Mouse (Mus musculus) hindbrain, embryonic 16.5 days (tissue): ENCODE data around the gene Ubn1. TPM values are rescaled to one million over a fixed set of nuclear protein-coding genes. Genes with fewer than 3 reads are reported as not detected.
A peak's percentile ranks its signal among the peaks of the same experiment; 100 is the strongest.

Experiments
- ATAC-seq: fragments of 200-750 bp; cut with Nextera tagmentation; 2 replicates; pipeline ENCODE4 v1.8.0; 2017; ENCODE audit warnings: moderate TSS enrichment, moderate library complexity
- H3K27ac ChIP-seq: fragments of 300-500 bp; sonication (generic); 2 replicates; pipeline ENCODE4 v1.5.1; 2014; ENCODE audit warnings: low read depth, mild to moderate bottlenecking, control low read depth, low read length, moderate library complexity
- H3K27me3 ChIP-seq: fragments of 300-500 bp; sonication (generic); replicated peaks from 2 replicates; pipeline ENCODE4 v1.6.1; 2014; ENCODE audit warnings: low read length; ENCODE audit not compliant: control insufficient read depth, insufficient read depth
- H3K36me3 ChIP-seq: fragments of 300-500 bp; sonication (generic); 2 replicates; pipeline ENCODE4 v1.6.1; 2014; ENCODE audit warnings: mild to moderate bottlenecking, low read length, moderate library complexity, mixed read lengths; ENCODE audit not compliant: control insufficient read depth, insufficient read depth
- H3K4me1 ChIP-seq: fragments of 300-500 bp; sonication (generic); 2 replicates; pipeline ENCODE4 v1.6.1; 2014; ENCODE audit warnings: low read depth, low read length; ENCODE audit not compliant: control insufficient read depth, insufficient read depth
- H3K4me2 ChIP-seq: fragments of 300-500 bp; sonication (generic); 2 replicates; pipeline ENCODE4 v1.6.1; 2014; ENCODE audit warnings: mild to moderate bottlenecking, low read length, control low read depth, moderate library complexity
- H3K4me3 ChIP-seq: fragments of 300-500 bp; sonication (generic); 2 replicates; pipeline ENCODE4 v1.5.1; 2014; ENCODE audit warnings: mild to moderate bottlenecking, low read length, control low read depth, moderate library complexity
- H3K9ac ChIP-seq: fragments of 300-500 bp; sonication (generic); 2 replicates; pipeline ENCODE4 v1.6.1; 2014; ENCODE audit warnings: low read depth, mild to moderate bottlenecking, control low read depth, low read length, moderate library complexity
- H3K9me3 ChIP-seq: fragments of 300-500 bp; sonication (generic); 2 replicates; pipeline ENCODE4 v1.6.1; 2014; ENCODE audit warnings: mild to moderate bottlenecking, low read length, moderate library complexity; ENCODE audit not compliant: control insufficient read depth
- WGBS: fragments of 180-500 bp; shearing (Covaris S2); extraction: QIAGEN DNeasy Blood & Tissue Kit; methylation state at CpG from one replicate; pipeline ENCODE4 v1.1.7; 2014; 5-methylcytosine and 5-hydroxymethylcytosine counted together
- polyA plus RNA-seq: library from polyadenylated mRNA; unstranded; fragments of >200 nt; fragmentation: Nextera tagmentation; extraction: Ambion mirVana; gene quantifications from 2 replicates; pipeline ENCODE4 v1.2.1, GENCODE M21; 2015

The Ubn1 gene
- polyA plus RNA-seq, 1 experiment from 2014 or later: 9.0 TPM

DNA sequence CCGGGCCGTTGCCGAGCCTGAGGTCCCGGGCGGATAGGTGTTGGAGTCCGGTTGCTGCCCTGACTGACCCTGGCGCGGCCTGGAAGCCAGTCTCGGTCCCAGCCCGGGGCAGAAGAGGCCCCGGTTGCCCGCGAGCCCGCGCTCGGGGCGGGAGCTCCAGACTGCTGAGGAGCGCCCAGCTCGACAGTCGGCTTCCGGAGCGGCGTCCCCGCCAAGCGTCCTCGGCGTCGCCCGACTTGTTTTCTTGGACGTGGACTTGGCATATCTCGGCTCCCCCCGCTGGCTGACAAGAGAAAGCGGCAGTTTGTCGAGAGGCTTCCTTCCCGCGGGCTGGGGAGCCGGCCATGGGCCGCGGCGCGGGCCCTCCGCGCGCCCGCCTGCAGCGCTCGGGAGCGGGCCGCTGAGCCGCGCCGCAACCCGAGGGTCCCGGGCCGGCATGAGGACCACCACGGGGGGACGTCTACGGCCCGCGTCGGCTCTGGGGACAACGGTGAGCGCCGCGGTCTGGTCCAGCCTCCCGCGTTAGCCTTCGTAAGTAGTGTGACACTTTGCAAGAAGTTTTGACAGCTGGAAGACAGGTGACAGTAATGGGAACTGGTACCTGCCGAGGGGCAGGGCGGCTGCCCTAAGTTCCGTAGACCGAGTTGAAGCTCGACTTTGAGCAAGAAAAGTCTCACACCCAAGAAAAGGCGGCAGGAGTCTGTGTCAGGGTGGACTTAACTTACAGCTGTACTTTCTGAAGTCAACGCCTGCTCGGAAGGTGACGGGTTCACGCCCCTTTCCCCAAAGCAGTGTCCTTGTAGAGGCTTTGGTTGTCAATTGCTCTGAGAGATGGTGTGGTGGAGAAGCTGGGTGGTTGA is 624 bp downstream of the Ubn1 start:
- peak overlapping the region; percentile 91 for H3K27ac ChIP-seq
- H3K4me3 ChIP-seq: peak overlapping the region; percentile 94
- WGBS: under 1% methylated on average over 78 of the region's 78 CpGs
- H3K36me3 ChIP-seq: peaks cover 11% of the 10 kb centered on the region
- peak overlapping the region; percentile 62 for H3K4me2 ChIP-seq
- ATAC-seq: peak; percentile 83
- peaks cover 26% of the 10 kb centered on the region for H3K4me1 ChIP-seq
- H3K9me3 ChIP-seq: no peaks in the 10 kb centered on the region
- peak overlapping the region; percentile 74 for H3K9ac ChIP-seq
- H3K27me3 ChIP-seq: no peaks in the 10 kb centered on the region

DNA sequence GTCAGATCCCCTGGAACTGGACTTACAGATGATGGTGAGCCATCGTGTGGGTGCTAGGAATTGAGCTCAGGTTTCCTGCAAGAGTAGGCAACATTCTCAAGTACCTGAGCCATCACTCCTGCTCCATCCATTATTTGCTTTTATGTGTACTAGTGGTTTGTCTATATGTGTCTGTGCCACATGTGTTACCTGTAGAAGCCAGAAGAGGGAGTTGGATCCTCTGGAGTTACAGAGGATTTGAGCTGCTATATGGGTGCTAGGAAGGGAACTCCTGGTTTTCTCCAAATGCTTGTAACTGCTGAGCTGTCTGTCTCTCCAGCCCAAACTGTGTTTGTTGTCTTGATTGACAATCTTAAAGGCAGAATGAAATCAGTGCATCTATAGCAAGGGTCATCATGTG is 8.3 kb downstream of the Ubn1 start:
- WGBS: 94% methylated on average over 1 of the region's 1 CpGs
- H3K27ac ChIP-seq: no peak overlapping the region
- no peak overlapping the region for H3K4me2 ChIP-seq
- peaks cover 9% of the 10 kb centered on the region for H3K36me3 ChIP-seq
- no peaks in the 10 kb centered on the region for H3K4me1 ChIP-seq
- no peaks in the 10 kb centered on the region for H3K27me3 ChIP-seq
- H3K9ac ChIP-seq: no peak overlapping the region
- no peak for ATAC-seq
- no peak overlapping the region for H3K4me3 ChIP-seq
- no peaks in the 10 kb centered on the region for H3K9me3 ChIP-seq

DNA sequence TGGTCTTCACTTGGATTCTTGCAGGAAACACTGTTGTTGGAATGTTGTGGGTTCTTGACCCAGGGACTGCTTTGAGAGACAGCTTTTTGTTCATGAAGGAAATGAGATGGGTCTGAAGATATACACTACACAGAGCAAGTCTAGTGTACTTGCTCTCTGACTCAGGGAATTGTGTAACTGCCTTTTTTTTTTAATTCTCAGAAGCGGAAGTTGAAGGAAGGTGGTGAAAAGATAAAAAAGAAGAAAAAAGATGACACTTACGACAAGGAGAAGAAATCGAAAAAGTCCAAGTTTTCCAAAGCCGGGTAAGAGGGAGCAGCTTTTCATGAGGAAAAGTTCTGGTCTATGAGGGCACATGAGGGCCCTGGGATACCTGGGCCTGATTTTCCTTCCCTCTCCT is 13.6 kb downstream of the Ubn1 start:
- Histone ChIP-seq H3K36me3 (peaks cover 28% of the 10 kb centered on the region), H3K9me3 (no peaks in the 10 kb centered on the region), H3K4me2 (no peak overlapping the region), H3K27ac (no peak overlapping the region), H3K4me1 (no peaks in the 10 kb centered on the region), H3K27me3 (no peaks in the 10 kb centered on the region), H3K4me3 (no peak overlapping the region), H3K9ac (no peak overlapping the region)
- WGBS: 97% methylated on average over 4 of the region's 4 CpGs
- ATAC-seq: no peak

GRCm38 (mm10) chr16:5070321-5070720 is 20.5 kb downstream of the Ubn1 start:
- Histone ChIP-seq H3K27ac (no peak overlapping the region), H3K9ac (no peak overlapping the region), H3K9me3 (no peaks in the 10 kb centered on the region), H3K4me1 (no peaks in the 10 kb centered on the region), H3K4me2 (no peak overlapping the region), H3K27me3 (no peaks in the 10 kb centered on the region), H3K36me3 (peaks cover 43% of the 10 kb centered on the region), H3K4me3 (no peak overlapping the region)
- 87% methylated on average over 3 of the region's 3 CpGs for WGBS
- ATAC-seq: no peak

DNA sequence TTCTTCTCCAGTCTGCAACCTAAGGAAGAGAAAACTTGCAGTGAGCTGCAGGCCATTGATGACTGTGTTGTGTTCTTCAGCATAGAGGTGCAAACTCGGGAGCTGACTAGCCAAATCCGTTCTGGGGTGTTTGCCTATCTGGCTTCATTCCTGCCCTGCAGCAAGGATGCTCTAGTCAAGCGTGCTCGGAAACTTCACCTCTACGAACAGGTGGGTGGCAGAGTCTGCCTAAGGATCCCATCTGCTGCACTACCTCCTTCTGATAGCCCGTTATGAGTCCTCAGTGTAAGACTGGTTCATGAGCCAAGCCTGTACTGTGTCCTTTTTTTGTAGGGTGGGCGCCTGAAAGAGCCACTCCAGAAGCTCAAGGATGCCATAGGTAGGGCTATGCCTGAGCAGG is 22.1 kb downstream of the Ubn1 start:
- no peak overlapping the region for H3K9ac ChIP-seq
- H3K4me3 ChIP-seq: no peak overlapping the region
- H3K27me3 ChIP-seq: no peaks in the 10 kb centered on the region
- ATAC-seq: no peak
- H3K36me3 ChIP-seq: peaks cover 46% of the 10 kb centered on the region
- H3K9me3 ChIP-seq: no peaks in the 10 kb centered on the region
- 97% methylated on average over 7 of the region's 7 CpGs for WGBS
- no peak overlapping the region for H3K27ac ChIP-seq
- no peak overlapping the region for H3K4me2 ChIP-seq
- no peaks in the 10 kb centered on the region for H3K4me1 ChIP-seq

- Histone ChIP-seq H3K4me3 (no peak overlapping the region), H3K4me2 (no peak overlapping the region), H3K9ac (no peak overlapping the region), H3K27me3 (no peaks in the 10 kb centered on the region), H3K27ac (no peak overlapping the region), H3K9me3 (no peaks in the 10 kb centered on the region), H3K36me3 (peaks cover 62% of the 10 kb centered on the region), H3K4me1 (no peaks in the 10 kb centered on the region)
- ATAC-seq: no peak
- 94% methylated on average over 5 of the region's 5 CpGs for WGBS
Measured at GRCm38 (mm10) chr16:5074341-5074740, 24.5 kb downstream of the Ubn1 start.

DNA sequence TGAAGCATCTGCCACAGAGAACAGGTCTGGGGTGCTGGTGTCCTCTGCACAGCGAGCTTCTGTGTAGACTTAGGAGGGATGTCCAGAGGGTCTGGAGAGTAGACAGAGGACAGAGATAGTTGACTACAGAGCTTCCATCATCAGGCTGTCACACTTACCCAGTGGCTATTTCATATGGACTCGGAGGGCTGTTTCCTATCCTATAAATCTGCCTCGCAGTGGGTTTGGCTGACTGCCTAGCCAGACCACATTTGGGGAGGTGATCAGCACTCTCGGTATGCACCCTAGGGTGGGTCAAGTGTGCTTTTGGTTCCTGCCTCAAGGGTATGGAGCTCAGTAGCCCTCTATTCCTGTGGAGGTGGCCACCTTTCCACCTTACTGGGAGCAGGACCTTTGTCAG is 35.3 kb downstream of the Ubn1 start:
- H3K9ac ChIP-seq: no peak overlapping the region
- no peaks in the 10 kb centered on the region for H3K27me3 ChIP-seq
- H3K27ac ChIP-seq: no peak overlapping the region
- no peak for ATAC-seq
- H3K4me3 ChIP-seq: no peak overlapping the region
- peaks cover 28% of the 10 kb centered on the region for H3K36me3 ChIP-seq
- H3K9me3 ChIP-seq: no peaks in the 10 kb centered on the region
- H3K4me1 ChIP-seq: no peaks in the 10 kb centered on the region
- WGBS: 94% methylated on average over 4 of the region's 4 CpGs
- H3K4me2 ChIP-seq: no peak overlapping the region

GRCm38 (mm10) chr16:5086179-5086578 is 36.3 kb downstream of the Ubn1 start:
- Histone ChIP-seq H3K27me3 (no peaks in the 10 kb centered on the region), H3K4me2 (no peak overlapping the region), H3K4me3 (no peak overlapping the region), H3K27ac (no peak overlapping the region), H3K9ac (no peak overlapping the region), H3K9me3 (no peaks in the 10 kb centered on the region), H3K4me1 (no peaks in the 10 kb centered on the region), H3K36me3 (peaks cover 28% of the 10 kb centered on the region)
- no peak for ATAC-seq
- WGBS: 100% methylated on average over 2 of the region's 2 CpGs

DNA sequence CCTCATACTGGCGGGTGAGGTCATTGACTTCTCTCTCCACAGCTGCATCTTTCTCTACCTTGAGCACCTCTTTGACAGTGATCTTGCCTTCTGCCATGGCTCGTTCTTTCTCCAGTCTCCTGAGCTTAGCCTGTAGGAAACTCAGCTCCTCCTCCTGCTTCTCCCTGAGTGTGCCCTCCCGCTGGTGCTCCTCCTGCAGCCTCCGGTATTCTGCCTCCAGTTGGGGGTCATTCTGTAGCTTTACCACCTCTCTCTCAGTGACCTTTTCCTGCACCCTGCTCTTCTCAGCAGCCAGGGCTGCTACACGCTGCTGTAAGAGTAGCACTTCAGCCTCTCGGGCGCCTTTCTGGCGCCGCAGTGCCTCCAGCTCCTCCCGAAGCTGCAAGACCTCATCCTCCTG is 39.2 kb downstream of the Ubn1 start:
- Histone ChIP-seq H3K4me3 (no peak overlapping the region), H3K4me2 (no peak overlapping the region), H3K9me3 (no peaks in the 10 kb centered on the region), H3K4me1 (no peaks in the 10 kb centered on the region), H3K27me3 (no peaks in the 10 kb centered on the region), H3K27ac (no peak overlapping the region), H3K36me3 (peaks cover 16% of the 10 kb centered on the region), H3K9ac (no peak overlapping the region)
- ATAC-seq: no peak
- whole genome bisulfite sequencing: 76% methylated on average over 10 of the region's 10 CpGs
